Mouse (Mus musculus) erythroblast, embryonic 14.5 days (primary cell): Measurements from ENCODE around the gene Fyn. TPM values are rescaled to one million over a fixed set of nuclear protein-coding genes. Genes with fewer than 3 reads are reported as not detected.

ENCODE experiments used
- H3K27me3 ChIP-seq: 2 replicates; pipeline ENCODE4 v1.6.1; 2012; ENCODE audit warnings: inconsistent platforms; ENCODE audit not compliant: control insufficient read depth
- H3K36me3 ChIP-seq: 2 replicates; pipeline ENCODE4 v1.6.1; 2012; ENCODE audit warnings: mild to moderate bottlenecking, inconsistent platforms; ENCODE audit not compliant: control insufficient read depth
- H3K4me1 ChIP-seq: 2 replicates; pipeline ENCODE4 v1.6.1; 2012; ENCODE audit warnings: inconsistent platforms; ENCODE audit not compliant: control insufficient read depth
- H3K4me3 ChIP-seq: replicated peaks from 2 replicates; pipeline ENCODE3; 2012; ENCODE audit warnings: moderate library complexity, mild to moderate bottlenecking, inconsistent platforms
- H3K9me3 ChIP-seq: 2 replicates; pipeline ENCODE4 v1.6.1; 2012; ENCODE audit warnings: low read length, inconsistent platforms, mixed read lengths; ENCODE audit not compliant: control insufficient read depth
- GATA1 ChIP-seq: IDR thresholded peaks from 2 replicates; pipeline ENCODE4 v1.6.1; 2012; ENCODE audit warnings: low read length, inconsistent platforms, mixed read lengths
- TAL1 ChIP-seq: IDR thresholded peaks from 3 replicates; pipeline ENCODE4 v1.6.1; 2012; ENCODE audit warnings: low read length, inconsistent platforms, mixed read lengths
- polyA plus RNA-seq: library from polyadenylated mRNA; stranded (reverse); fragments of >175 nt; gene quantifications from 2 replicates; pipeline ENCODE4 v1.2.3, GENCODE M21; 2012

Gene Fyn
- polyA plus RNA-seq, 1 experiment = 1.1 TPM

DNA sequence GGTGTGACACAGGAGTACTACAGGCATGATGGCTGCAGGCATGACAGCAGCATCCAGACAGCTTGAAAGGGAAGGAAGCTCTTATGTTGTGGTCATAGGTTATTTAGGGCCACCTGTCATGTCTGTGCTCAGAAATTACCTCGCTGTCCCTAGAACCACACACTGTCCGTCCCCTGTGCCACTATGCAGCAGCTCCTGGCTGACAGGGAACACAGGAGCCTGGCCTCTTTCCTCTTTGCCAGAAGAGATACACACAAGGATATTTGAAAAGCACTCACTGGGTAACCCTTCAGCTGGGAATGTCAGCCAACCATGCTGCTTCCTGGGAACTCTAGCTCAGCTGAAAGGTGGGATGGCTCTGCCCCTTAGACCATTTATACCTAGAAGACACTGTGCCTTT is 62.6 kb downstream of the Fyn start:
- no peaks in the 10 kb centered on the region for H3K27me3 ChIP-seq
- H3K4me3 ChIP-seq = no peak overlapping the region
- no peaks in the 10 kb centered on the region for H3K9me3 ChIP-seq
- TF ChIP-seq GATA1 (no peak), TAL1 (no peak)
- H3K4me1 ChIP-seq = no peaks in the 10 kb centered on the region; the same call in 1 of the 2 replicates
- H3K36me3 ChIP-seq = no peaks in the 10 kb centered on the region

DNA sequence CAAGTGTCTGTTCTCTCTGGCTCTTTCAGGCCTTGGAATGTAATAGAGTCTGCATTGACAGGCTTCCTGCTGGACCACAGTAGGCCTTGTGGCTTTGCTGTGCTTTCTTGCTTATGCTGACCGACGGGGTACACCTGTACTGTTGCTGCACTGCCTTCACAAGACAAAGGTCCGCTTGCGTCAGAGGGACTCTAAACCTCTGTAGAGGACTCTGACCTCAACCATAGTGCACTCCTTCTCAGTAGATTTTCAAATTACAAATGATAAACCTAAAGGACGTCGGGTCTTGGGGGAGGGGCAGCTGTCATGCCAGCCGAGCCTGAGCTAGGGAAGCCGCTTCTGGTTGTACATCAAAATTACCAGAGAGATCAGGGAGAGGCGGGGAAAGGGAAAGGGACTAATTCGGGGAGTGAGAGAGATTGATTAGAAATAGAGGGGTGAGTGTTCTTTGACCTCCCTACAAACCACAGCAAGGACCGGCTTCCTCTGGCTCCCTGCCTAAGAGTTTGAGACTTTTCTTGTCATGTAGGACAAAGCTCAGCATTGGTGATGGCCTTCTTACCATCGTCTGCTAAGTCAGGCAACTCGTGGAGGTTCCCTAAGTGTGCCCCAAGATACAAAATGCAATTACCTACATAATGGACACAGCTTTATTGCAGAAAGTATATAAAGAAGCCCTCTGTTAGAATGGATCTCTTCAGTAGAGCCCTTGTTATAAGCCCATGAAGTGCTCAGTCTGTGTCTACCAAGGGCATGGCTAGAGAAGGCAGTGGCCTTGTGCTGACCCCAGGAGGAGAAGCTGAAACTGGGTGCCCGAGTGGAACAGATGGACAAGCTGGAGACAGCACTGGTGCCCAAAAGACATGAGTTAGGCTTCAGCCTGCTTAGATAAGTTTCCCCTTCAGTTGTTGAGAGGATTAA is 64.3 kb downstream of the Fyn start:
- TF ChIP-seq GATA1 (no peak), TAL1 (no peak)
- Histone ChIP-seq H3K36me3 (no peaks in the 10 kb centered on the region), H3K4me1 (peaks cover 3% of the 10 kb centered on the region; the same call in 1 of the 2 replicates), H3K4me3 (no peak overlapping the region), H3K27me3 (no peaks in the 10 kb centered on the region), H3K9me3 (no peaks in the 10 kb centered on the region)

DNA sequence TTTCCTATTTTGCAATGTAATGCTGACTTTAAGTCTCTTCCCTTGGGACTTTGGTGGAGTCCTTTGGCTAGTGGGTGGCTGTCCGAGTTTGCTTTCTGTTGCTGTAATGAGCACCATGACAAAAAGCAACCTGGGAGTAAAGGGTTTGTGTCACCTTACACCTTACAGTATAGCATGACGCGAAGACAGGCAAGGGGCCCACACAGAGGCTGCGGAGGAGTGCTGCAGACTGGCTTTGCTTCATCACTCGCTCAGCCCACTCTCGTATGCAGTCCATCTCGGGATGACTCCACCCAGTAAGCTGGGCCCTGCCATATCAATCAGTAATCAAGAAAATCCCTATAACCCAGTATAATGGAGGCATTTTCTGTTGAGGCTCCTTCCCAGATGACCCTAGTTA is 65.2 kb downstream of the Fyn start:
- H3K36me3 ChIP-seq = no peaks in the 10 kb centered on the region
- H3K9me3 ChIP-seq = no peaks in the 10 kb centered on the region
- H3K27me3 ChIP-seq = no peaks in the 10 kb centered on the region
- no peak overlapping the region for H3K4me3 ChIP-seq
- peaks cover 5% of the 10 kb centered on the region; the same call in 1 of the 2 replicates for H3K4me1 ChIP-seq
- no peak for TF ChIP-seq GATA1
- no peak for TF ChIP-seq TAL1

DNA sequence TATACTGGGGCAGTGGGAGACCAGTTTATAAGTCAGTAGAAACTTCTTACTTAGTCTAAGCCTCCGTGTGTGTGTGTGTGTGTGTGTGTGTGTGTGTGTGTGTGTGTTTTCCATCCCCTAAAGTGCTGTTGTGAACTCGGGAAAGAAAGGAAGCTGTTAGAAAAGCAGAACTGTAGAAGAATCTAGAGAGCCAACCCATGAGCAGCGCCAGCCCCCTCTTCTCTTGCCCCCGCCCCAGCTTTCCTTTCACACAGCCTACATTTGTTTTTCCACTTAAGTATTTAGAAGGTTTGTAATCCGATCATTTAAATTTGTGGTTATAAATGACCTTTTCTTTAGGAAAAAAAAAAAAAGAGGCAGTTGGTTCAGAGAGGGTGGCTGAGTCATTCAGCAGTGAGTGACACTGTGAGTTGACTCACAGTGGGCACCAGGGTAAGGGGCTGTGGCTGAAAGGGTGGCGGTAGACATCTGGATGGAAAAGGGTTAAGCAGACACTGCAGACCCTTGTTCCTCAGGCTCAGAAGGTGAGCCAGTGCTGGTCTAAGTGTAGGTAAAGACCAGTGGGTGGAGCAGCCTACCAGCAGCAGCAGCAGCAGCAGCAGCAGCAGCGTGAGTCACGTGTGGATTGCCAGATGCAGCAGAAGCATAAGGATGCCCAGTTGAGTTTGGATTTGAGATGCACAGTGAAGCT is 66.2 kb downstream of the Fyn start:
- Histone ChIP-seq H3K4me1 (peaks cover 5% of the 10 kb centered on the region; the same call in 1 of the 2 replicates), H3K27me3 (no peaks in the 10 kb centered on the region), H3K4me3 (no peak overlapping the region), H3K9me3 (no peaks in the 10 kb centered on the region), H3K36me3 (no peaks in the 10 kb centered on the region)
- TF ChIP-seq TAL1 (no peak), GATA1 (no peak)

DNA sequence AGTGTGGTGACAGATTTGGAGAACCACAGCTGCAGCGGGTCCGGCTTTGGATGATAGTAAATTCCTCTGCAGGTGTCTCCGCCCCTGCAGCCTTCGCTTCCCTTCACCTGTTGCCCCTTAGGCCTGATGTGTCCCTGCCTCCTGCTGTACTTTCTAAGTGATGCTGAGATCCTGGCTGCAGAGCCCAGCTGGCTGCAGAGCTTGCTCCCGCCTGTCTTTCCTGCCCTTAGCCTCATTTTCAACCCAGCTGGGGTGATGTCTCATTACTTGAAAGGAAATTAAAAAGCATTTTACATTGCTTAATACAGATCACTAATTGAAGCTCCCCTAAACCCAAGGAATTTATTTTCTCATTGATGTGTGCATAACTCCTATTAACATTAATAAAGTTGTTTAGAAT is 70.2 kb downstream of the Fyn start:
- Histone ChIP-seq H3K9me3 (no peaks in the 10 kb centered on the region), H3K36me3 (no peaks in the 10 kb centered on the region), H3K27me3 (no peaks in the 10 kb centered on the region), H3K4me3 (no peak overlapping the region), H3K4me1 (peaks cover 5% of the 10 kb centered on the region; the same call in 1 of the 2 replicates)
- TF ChIP-seq TAL1 (no peak), GATA1 (no peak)

DNA sequence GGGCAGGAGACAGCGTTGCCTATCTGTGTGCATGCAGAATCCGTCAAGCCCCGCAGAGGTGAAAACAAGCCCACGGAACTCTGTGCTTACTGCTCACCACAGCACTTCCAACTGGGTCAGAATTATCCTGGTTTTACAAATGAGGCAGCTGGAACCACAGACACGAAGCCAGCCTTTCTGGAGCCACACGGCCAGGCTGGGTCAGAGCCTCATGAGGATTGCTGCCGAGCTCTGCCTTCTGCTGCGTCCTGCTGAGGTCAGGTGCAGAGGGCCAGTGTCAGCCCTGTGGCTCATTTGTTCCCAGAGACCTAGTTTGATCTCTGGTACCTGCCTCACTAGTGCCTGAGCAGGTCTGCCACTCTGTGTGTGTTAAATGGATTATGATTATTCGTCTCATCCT is 71.9 kb downstream of the Fyn start:
- peaks cover 5% of the 10 kb centered on the region; the same call in 1 of the 2 replicates for H3K4me1 ChIP-seq
- H3K27me3 ChIP-seq = no peaks in the 10 kb centered on the region
- H3K36me3 ChIP-seq = no peaks in the 10 kb centered on the region
- TF ChIP-seq TAL1 (no peak), GATA1 (no peak)
- no peaks in the 10 kb centered on the region for H3K9me3 ChIP-seq
- no peak overlapping the region for H3K4me3 ChIP-seq

DNA sequence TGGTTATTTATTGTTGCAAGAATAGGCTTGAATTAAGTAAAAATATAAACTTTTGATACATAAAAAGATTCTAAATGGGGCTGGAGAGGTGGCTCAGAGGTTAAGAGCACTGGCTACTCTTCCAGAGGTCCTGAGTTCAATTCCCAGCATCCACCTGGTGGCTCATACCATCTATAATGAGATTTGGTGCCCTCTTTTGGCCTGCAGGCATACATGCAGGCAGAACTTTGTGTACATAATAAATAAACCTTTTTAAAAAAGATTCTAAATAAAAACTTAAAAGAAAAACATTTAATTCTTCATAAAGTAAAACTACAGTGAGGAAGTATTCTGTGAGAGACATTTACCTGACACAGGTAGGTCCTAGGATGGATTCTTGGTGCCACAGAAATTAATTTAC is 73.0 kb downstream of the Fyn start:
- peaks cover 5% of the 10 kb centered on the region; the same call in 1 of the 2 replicates for H3K4me1 ChIP-seq
- TF ChIP-seq GATA1 (no peak), TAL1 (no peak)
- no peaks in the 10 kb centered on the region for H3K9me3 ChIP-seq
- H3K36me3 ChIP-seq = no peaks in the 10 kb centered on the region
- no peaks in the 10 kb centered on the region for H3K27me3 ChIP-seq
- no peak overlapping the region for H3K4me3 ChIP-seq

DNA sequence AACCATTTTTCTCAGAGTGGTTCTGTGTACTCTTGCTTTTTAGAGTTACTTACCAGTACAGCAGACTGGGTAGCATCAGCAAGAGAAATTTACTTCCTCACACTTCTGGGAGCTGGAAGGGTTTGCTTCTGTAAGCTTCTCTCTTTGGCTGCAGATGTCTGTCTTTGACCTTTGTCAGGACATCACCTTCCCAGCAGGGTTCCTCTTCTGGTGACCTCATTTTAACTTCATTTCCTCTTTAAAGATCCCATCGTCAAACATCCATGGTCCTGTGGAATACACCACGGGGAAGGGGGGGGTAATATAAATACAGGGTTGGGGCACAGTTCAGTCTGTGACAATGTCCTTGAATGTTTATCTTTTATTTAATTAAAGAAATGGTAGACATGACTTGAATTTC is 74.5 kb downstream of the Fyn start:
- Histone ChIP-seq H3K4me1 (peaks cover under 1% of the 10 kb centered on the region; the same call in 1 of the 2 replicates), H3K4me3 (no peak overlapping the region), H3K27me3 (no peaks in the 10 kb centered on the region), H3K9me3 (no peaks in the 10 kb centered on the region), H3K36me3 (no peaks in the 10 kb centered on the region)
- TF ChIP-seq GATA1 (no peak), TAL1 (no peak)

DNA sequence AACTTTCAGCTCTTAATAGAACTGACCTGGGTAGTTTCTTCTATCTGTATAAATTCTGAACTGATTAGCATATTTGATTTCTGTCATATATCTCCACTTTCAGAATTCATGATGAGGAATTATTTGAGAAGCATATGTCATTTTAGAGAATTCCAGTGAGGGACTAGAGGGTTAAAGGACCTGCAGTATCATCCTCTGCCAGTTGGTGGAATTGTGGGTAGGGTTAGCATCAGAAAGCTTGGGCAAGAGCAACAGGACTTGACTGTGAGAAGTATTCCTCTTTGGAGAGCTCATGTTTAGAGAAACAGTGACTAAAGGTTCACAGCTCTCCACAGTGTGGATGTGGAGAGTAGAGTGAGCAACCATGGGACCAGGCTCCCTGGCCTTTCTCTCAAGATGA is 75.3 kb downstream of the Fyn start:
- Histone ChIP-seq H3K9me3 (no peaks in the 10 kb centered on the region), H3K27me3 (no peaks in the 10 kb centered on the region), H3K4me1 (no peaks in the 10 kb centered on the region), H3K4me3 (no peak overlapping the region), H3K36me3 (no peaks in the 10 kb centered on the region)
- TF ChIP-seq GATA1 = no peak
- no peak for TF ChIP-seq TAL1
